Mouse (Mus musculus) brain, embryonic 14.5 days (tissue): ENCODE results near the gene Slc26a3. TPM values are rescaled to one million over a fixed set of nuclear protein-coding genes. Genes with fewer than 3 reads are reported as not detected.

Source experiments
- DNase-seq: peaks from one replicate; pipeline ENCODE4 v3.0.0-alpha.2; 2011; ENCODE audit warnings: low read depth
- CTCF ChIP-seq: fragments of 200-500 bp; IDR thresholded peaks from 2 replicates; pipeline ENCODE4 v1.5.1; 2012; ENCODE audit warnings: inconsistent platforms, mild to moderate bottlenecking, moderate library complexity, borderline replicate concordance; ENCODE audit not compliant: insufficient read depth, insufficient read length; ENCODE audit errors: extremely low read depth
- POLR2A ChIP-seq: fragments of 200-500 bp; IDR thresholded peaks from 2 replicates; pipeline ENCODE4 v1.6.1; 2012; ENCODE audit warnings: mild to moderate bottlenecking, inconsistent platforms, borderline replicate concordance; ENCODE audit not compliant: poor library complexity, insufficient read depth, insufficient read length, severe bottlenecking; ENCODE audit errors: extremely low read depth
- polyA plus RNA-seq: library from polyadenylated mRNA; depleted of rRNA; stranded (reverse); fragments of >200 nt; gene quantifications from 2 replicates; pipeline ENCODE4 v1.2.3, GENCODE M21; 2012

Gene Slc26a3
- polyA plus RNA-seq, 1 experiment = 0.10 TPM

- TF ChIP-seq CTCF (no peak), POLR2A (no peak)
These were observed 13.4 kb upstream of the Slc26a3 start for GRCm38 (mm10) chr12:31377241-31377640.

GRCm38 (mm10) chr12:31380878-31381277 is 9.8 kb upstream of the Slc26a3 start:
- peak; percentile 79 for DNase-seq
- no peak for TF ChIP-seq CTCF
- TF ChIP-seq POLR2A = no peak

More at GRCm38 (mm10) chr12:31377241-31377640, 13.4 kb upstream of the Slc26a3 start:
- DNase-seq = peak; percentile 31

- TF ChIP-seq CTCF = no peak
- no peak for TF ChIP-seq POLR2A
- DNase-seq = no peak
These were observed 8.2 kb upstream of the Slc26a3 start for GRCm38 (mm10) chr12:31382451-31382850.

- no peak for DNase-seq
- TF ChIP-seq CTCF = no peak
- TF ChIP-seq POLR2A = no peak
These were observed 3.4 kb upstream of the Slc26a3 start for GRCm38 (mm10) chr12:31387303-31387702.

- no peak for DNase-seq
- TF ChIP-seq CTCF (no peak), POLR2A (no peak)
These were observed 1.0 kb downstream of the Slc26a3 start for GRCm38 (mm10) chr12:31391696-31392095.

- no peak for DNase-seq
- TF ChIP-seq POLR2A = no peak
- no peak for TF ChIP-seq CTCF
These were observed 5.2 kb downstream of the Slc26a3 start for GRCm38 (mm10) chr12:31395895-31396294.

- TF ChIP-seq POLR2A = no peak
- no peak for DNase-seq
These were observed 7.0 kb downstream of the Slc26a3 start for GRCm38 (mm10) chr12:31397709-31398108.

- no peak for DNase-seq
- TF ChIP-seq CTCF (no peak), POLR2A (no peak)
These were observed 10.2 kb downstream of the Slc26a3 start for GRCm38 (mm10) chr12:31400821-31401220.

- DNase-seq = no peak
- TF ChIP-seq POLR2A = no peak
These were observed 11.3 kb downstream of the Slc26a3 start for GRCm38 (mm10) chr12:31401930-31402329.

- DNase-seq = no peak
- TF ChIP-seq CTCF (no peak), POLR2A (no peak)
These were observed 14.0 kb downstream of the Slc26a3 start for GRCm38 (mm10) chr12:31404575-31405240.

GRCm38 (mm10) chr12:31415971-31416370 is 25.3 kb downstream of the Slc26a3 start:
- TF ChIP-seq CTCF (no peak), POLR2A (no peak)
- DNase-seq = no peak

GRCm38 (mm10) chr12:31421901-31422574 is 31.4 kb downstream of the Slc26a3 start:
- TF ChIP-seq POLR2A (no peak), CTCF (no peak)
- no peak for DNase-seq

GRCm38 (mm10) chr12:31437791-31438190 is 47.1 kb downstream of the Slc26a3 start:
- TF ChIP-seq CTCF (no peak), POLR2A (no peak)

GRCm38 (mm10) chr12:31439612-31440011 is 48.9 kb downstream of the Slc26a3 start:
- TF ChIP-seq POLR2A (no peak), CTCF (no peak)
- DNase-seq = no peak

More at GRCm38 (mm10) chr12:31437791-31438190, 47.1 kb downstream of the Slc26a3 start:
- DNase-seq = no peak
